ENCODE assay signal across 22 mouse cellular contexts in the genomic region with DNA sequence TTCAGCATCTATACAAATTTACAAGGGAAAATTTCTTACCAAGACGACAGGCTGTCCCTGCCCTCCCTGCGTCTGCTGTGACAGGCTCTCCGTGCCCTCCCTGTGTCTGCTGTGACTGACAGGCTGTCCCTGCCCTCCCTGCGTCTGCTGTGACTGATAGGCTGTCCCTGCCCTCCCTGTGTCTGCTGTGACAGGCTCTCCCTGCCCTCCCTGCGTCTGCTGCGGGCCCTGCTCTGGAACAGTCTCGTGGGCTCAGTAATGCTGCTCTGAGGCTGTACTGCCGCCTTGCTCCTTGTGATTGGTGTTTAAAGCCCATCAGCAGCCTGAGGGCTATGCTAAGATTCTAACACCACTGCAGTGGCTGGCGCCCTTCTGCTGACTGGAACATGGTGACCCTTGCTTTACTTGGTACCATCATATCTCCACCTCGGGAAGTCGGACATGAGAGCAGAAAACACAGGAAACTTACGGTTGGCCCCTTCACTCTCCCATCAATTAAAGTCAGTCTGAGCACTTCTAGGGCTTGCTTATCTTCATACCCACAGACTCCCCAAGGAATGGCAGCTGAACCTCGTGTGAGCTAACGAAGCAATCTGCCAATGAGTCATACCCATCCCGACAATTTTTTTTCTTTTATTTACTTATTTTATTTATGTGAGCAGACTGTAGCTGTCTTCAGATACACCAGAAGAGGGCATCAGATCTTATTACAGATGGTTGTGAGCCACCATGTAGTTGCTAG. TPM values are rescaled to one million over a fixed set of nuclear protein-coding genes. Genes with fewer than 3 reads are reported as not detected.
DNase-seq lines count a peak whose midpoint lies in the region; ATAC-seq and TF ChIP-seq lines count a peak whose summit lies in the region.
"Had no signal": no experiment of that assay in that cellular context is flagged by ENCODE, and none has a peak within 500 bp of the region (broad histone marks: within the 10 kb centered on the region; RNA-seq: fewer than 3 reads in every experiment).

No protein-coding gene starts in this region.

- H3K36me3 ChIP-seq in lung, embryonic 14.5 days (ENCODE audit: insufficient read depth) = peaks cover 63% of the 10 kb centered on the region
- peaks cover 74% of the 10 kb centered on the region for H3K36me3 ChIP-seq in liver, embryonic 12.5 days
- H3K36me3 ChIP-seq in neural tube, embryonic 15.5 days = peaks cover 81% of the 10 kb centered on the region

- no peaks in the 10 kb centered on the region for H3K4me1 ChIP-seq in lung, embryonic 14.5 days (ENCODE audit: insufficient read depth)
- H3K4me1 ChIP-seq in liver, embryonic 12.5 days = peaks cover 38% of the 10 kb centered on the region
- H3K4me1 ChIP-seq in neural tube, embryonic 15.5 days = no peaks in the 10 kb centered on the region
- H3K4me1 ChIP-seq: forebrain, embryonic 13.5 days; limb, embryonic 10.5 days; lung, embryonic 15.5 days; neural tube, embryonic 12.5 days had no signal

- H3K4me2 ChIP-seq in lung, embryonic 14.5 days = no peak overlapping the region
- H3K4me2 ChIP-seq in liver, embryonic 12.5 days = peak overlapping the region; percentile 69
- H3K4me2 ChIP-seq in neural tube, embryonic 15.5 days = no peak overlapping the region
- H3K4me2 ChIP-seq: embryonic facial prominence, embryonic 13.5 days; forebrain, embryonic 13.5 days; heart, embryonic 11.5 days; hindbrain, embryonic 12.5 days; lung, embryonic 15.5 days; neural tube, embryonic 12.5 days had no signal

- peak; percentile 69 for DNase-seq in heart, adult 11 months
- no peak for DNase-seq in heart, adult 8-10 months (ENCODE audit: low spot score)
- DNase-seq in lung, embryonic 14.5 days = no peak
- no peak for DNase-seq in lung, postnatal 10 days
- DNase-seq in spleen, adult 12 weeks (ENCODE audit: low spot score) = no peak
- no peak for DNase-seq in testis, postnatal 10 days (ENCODE audit: low spot score)
- DNase-seq: cerebellum, adult 11-12 months; gastrocnemius, adult 2 months; kidney, adult 8-10 months; kidney, postnatal 4 days; right cerebral cortex, postnatal 4 days had no signal

- no peak overlapping the region for H3K9ac ChIP-seq in lung, embryonic 14.5 days
- H3K9ac ChIP-seq in liver, embryonic 12.5 days = peak overlapping the region; percentile 63
- no peak overlapping the region for H3K9ac ChIP-seq in neural tube, embryonic 15.5 days (replicated peaks)
- H3K9ac ChIP-seq: embryonic facial prominence, embryonic 13.5 days; forebrain, embryonic 13.5 days; hindbrain, embryonic 12.5 days; lung, embryonic 15.5 days; neural tube, embryonic 12.5 days had no signal

- H3K27ac ChIP-seq in lung, embryonic 14.5 days (ENCODE audit: low read depth) = no peak overlapping the region; the same call in 1 of the 2 replicates
- peak overlapping the region; percentile 95 for H3K27ac ChIP-seq in liver, embryonic 12.5 days
- H3K27ac ChIP-seq in neural tube, embryonic 15.5 days (replicated peaks) = no peak overlapping the region
- H3K27ac ChIP-seq: embryonic facial prominence, embryonic 13.5 days; forebrain, embryonic 13.5 days; gastrocnemius, adult 2 months; hindbrain, embryonic 12.5 days; limb, embryonic 10.5 days; lung, embryonic 15.5 days; neural tube, embryonic 12.5 days had no signal

- H3K4me3 ChIP-seq in lung, embryonic 14.5 days (ENCODE audit: low read depth, low read length) = no peak overlapping the region
- peak overlapping the region; percentile 40 for H3K4me3 ChIP-seq in liver, embryonic 12.5 days
- no peak overlapping the region for H3K4me3 ChIP-seq in neural tube, embryonic 15.5 days (replicated peaks)
- H3K4me3 ChIP-seq: embryonic facial prominence, embryonic 13.5 days; forebrain, embryonic 13.5 days; gastrocnemius, adult 2 months; hindbrain, embryonic 12.5 days; limb, embryonic 10.5 days; lung, embryonic 15.5 days; neural tube, embryonic 12.5 days had no signal

- peak; percentile 65; the same call in 1 of the 2 replicates for ATAC-seq in lung, embryonic 14.5 days (ENCODE audit: insufficient read depth)
- peak; percentile 100 for ATAC-seq in liver, embryonic 12.5 days
- no peak for ATAC-seq in neural tube, embryonic 15.5 days (ENCODE audit: low FRiP score)
- ATAC-seq: activated CD4-positive, CD25-positive, alpha-beta regulatory T cell, adult 4 months; forebrain, embryonic 13.5 days had no signal

- TF ChIP-seq CTCF in lung, embryonic 14.5 days (IDR thresholded peaks at IDR 0.05; ENCODE audit: low read depth) = no peak

- 60% methylated on average over 15 of the region's 15 CpGs for WGBS in lung, embryonic 14.5 days
- WGBS in liver, embryonic 12.5 days (ENCODE audit: insufficient replicate concordance) = 32% methylated on average over 15 of the region's 15 CpGs
- WGBS in neural tube, embryonic 15.5 days = 86% methylated on average over 15 of the region's 15 CpGs

- H3K9me3 ChIP-seq in lung, embryonic 14.5 days (ENCODE audit: low read depth, low read length) = no peaks in the 10 kb centered on the region
- no peaks in the 10 kb centered on the region for H3K9me3 ChIP-seq in liver, embryonic 12.5 days (replicated peaks)
- no peaks in the 10 kb centered on the region for H3K9me3 ChIP-seq in neural tube, embryonic 15.5 days (replicated peaks)
- H3K9me3 ChIP-seq: embryonic facial prominence, embryonic 13.5 days; forebrain, embryonic 13.5 days; hindbrain, embryonic 12.5 days; limb, embryonic 10.5 days; lung, embryonic 15.5 days; neural tube, embryonic 12.5 days had no signal

- H3K27me3 ChIP-seq in lung, embryonic 14.5 days (ENCODE audit: insufficient read depth, low read length) = no peaks in the 10 kb centered on the region
- no peaks in the 10 kb centered on the region for H3K27me3 ChIP-seq in liver, embryonic 12.5 days (replicated peaks)
- no peaks in the 10 kb centered on the region for H3K27me3 ChIP-seq in neural tube, embryonic 15.5 days (replicated peaks)
- H3K27me3 ChIP-seq: CH12.LX; embryonic facial prominence, embryonic 13.5 days; forebrain, embryonic 13.5 days; hindbrain, embryonic 12.5 days; lung, embryonic 15.5 days; neural tube, embryonic 12.5 days had no signal

RNA-seq across cellular contexts. Expression of gene Myrfl, which starts 12.4 kb away (rescaled TPM):
- total RNA-seq in heart, adult 8-10 months (2022) = 1 to 10 TPM in 3 of 4 experiments, under 1 TPM in 1; 0.50 to 2.0 (median 1.2) TPM
- polyA plus RNA-seq in lung, embryonic 14.5 days (2014; fragmentation: Nextera tagmentation; extraction: Ambion mirVana) = 0.09 TPM in 1 of 2 replicates, not detected in the other
- polyA plus RNA-seq in liver, embryonic 12.5 days (2016; fragmentation: Nextera tagmentation; extraction: Ambion mirVana) = 0.05 TPM in 1 of 2 replicates, not detected in the other
- 0.27 TPM in 1 of 2 replicates, not detected in the other for polyA plus RNA-seq in neural tube, embryonic 15.5 days (2015; fragmentation: Nextera tagmentation; extraction: Ambion mirVana)
- total RNA-seq: CH12.LX had no signal
- polyA plus RNA-seq: activated CD4-positive, CD25-positive, alpha-beta regulatory T cell, adult 4 months had no signal

RNA-seq across cellular contexts. Expression of gene Rab3ip, which starts 41.5 kb away (rescaled TPM):
- 100 to 1,000 TPM in 3 of 4 experiments, 10 to 100 TPM in 1; 87.9 to 107 (median 103) TPM for total RNA-seq in heart, adult 8-10 months (2022)
- 30.1 TPM in 2 replicates for polyA plus RNA-seq in lung, embryonic 14.5 days (2014; fragmentation: Nextera tagmentation; extraction: Ambion mirVana)
- 11.7 and 12.1 TPM in 2 replicates for polyA plus RNA-seq in liver, embryonic 12.5 days (2016; fragmentation: Nextera tagmentation; extraction: Ambion mirVana)
- polyA plus RNA-seq in neural tube, embryonic 15.5 days (2015; fragmentation: Nextera tagmentation; extraction: Ambion mirVana) = 49.3 and 54.6 TPM in 2 replicates
